In the genomic region with DNA sequence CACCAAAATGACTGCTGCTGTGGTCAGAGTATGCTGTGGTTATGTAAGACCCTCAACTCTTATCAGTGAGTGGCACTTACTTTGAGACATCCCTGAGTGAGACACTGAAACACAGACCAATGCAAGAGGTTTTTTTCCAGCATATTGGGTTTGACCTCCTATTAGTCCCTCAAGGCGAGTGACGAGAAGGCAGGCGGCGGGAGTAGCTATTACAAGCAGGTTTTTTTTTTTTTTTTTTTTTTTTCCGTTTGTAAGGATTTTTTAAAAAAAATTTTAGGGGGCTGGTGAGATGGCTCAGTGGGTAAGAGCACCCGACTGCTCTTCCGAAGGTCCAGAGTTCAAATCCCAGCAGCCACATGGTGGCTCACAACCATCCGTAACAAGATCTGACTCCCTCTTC, we compare ENCODE assay signal across 32 mouse cellular contexts. TPM values are rescaled to one million over a fixed set of nuclear protein-coding genes. Genes with fewer than 3 reads are reported as not detected.
"Had no signal": no experiment of that assay in that cellular context is flagged by ENCODE, and none has a peak within 500 bp of the region (broad histone marks: within the 10 kb centered on the region; RNA-seq: fewer than 3 reads in every experiment).

No protein-coding gene starts in this region.

RNA-seq across cellular contexts. Expression of a gene that starts 24.7 kb away (rescaled TPM):
- total RNA-seq: heart, postnatal 10 days; heart, postnatal 14 days; heart, postnatal 25 days; heart, postnatal 36 days; heart, postnatal 4 days; hematopoietic stem cell, adult 5-6 weeks; layer of hippocampus, adult 2 months; layer of hippocampus, postnatal 10 days; layer of hippocampus, postnatal 14 days; layer of hippocampus, postnatal 25 days; layer of hippocampus, postnatal 36 days; left cerebral cortex, adult 2 months had no signal
- polyA plus RNA-seq: heart, embryonic 11.5 days; heart, embryonic 12.5 days; heart, embryonic 13.5 days; heart, embryonic 14.5 days; heart, embryonic 16.5 days; heart, postnatal 0 days; hindbrain, embryonic 10.5 days; hindbrain, embryonic 12.5 days; hindbrain, embryonic 13.5 days; hindbrain, embryonic 14.5 days; hindbrain, postnatal 0 days; inflammation-experienced regulatory T-cells, adult 6 months; intestine, embryonic 14.5 days; intestine, embryonic 15.5 days; intestine, embryonic 16.5 days; intestine, postnatal 0 days; kidney, embryonic 14.5 days; kidney, embryonic 15.5 days; kidney, embryonic 16.5 days; kidney, postnatal 0 days had no signal
